Mouse (Mus musculus): Measurements from ENCODE around the gene Zfp503. TPM values are rescaled to one million over a fixed set of nuclear protein-coding genes. Genes with fewer than 3 reads are reported as not detected.

Zfp503 gene
- polyA plus RNA-seq, 1 experiment, result 5.4 TPM

DNA sequence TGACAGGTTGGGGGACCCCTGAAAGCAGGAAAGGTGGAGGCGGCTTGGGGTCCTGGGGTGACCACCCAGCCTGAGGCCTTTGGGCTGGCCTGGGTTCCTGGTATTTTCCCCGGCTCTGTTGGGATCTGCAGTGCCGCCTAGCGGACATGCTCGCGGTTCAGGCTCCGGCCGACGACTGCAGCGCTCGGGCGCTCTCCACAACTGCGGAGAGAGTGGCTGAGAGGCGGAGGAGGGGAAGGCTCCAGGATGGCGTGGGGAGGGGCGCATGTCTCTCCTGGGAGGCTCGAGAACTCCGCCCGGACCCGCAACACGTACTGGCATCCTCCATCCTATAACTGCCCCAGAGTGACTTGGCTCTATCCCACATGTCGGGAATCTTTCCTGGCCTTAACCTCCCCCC, 7.9 kb downstream of the Zfp503 start:
- Histone ChIP-seq H3K27me3 (ENCODE audit: control insufficient read depth, insufficient read depth, insufficient read length) (no peaks in the 10 kb centered on the region), H3K36me3 (ENCODE audit: control insufficient read depth, insufficient read depth) (no peaks in the 10 kb centered on the region), H3K4me2 (ENCODE audit: low read depth) (no peak overlapping the region), H3K79me2 (ENCODE audit: control insufficient read depth, insufficient read depth) (peaks cover 3% of the 10 kb centered on the region), H3K4me3 (no peak overlapping the region), H3ac (ENCODE audit: control insufficient read depth, insufficient read length) (no peak overlapping the region)
- no peak for TF ChIP-seq MAX (IDR thresholded peaks at IDR 0.05; ENCODE audit: low read depth)
- TF ChIP-seq POLR2A (IDR thresholded peaks at IDR 0.05; ENCODE audit: insufficient read length, low read depth), result no peak
- TF ChIP-seq CEBPB (IDR thresholded peaks at IDR 0.05; ENCODE audit: insufficient read depth, poor library complexity, severe bottlenecking), result no peak

- no peak overlapping the region for H3K4me3 ChIP-seq
- TF ChIP-seq TCF3 (IDR thresholded peaks at IDR 0.05; ENCODE audit: insufficient read length, low read depth) (no peak), POLR2A (IDR thresholded peaks at IDR 0.05; ENCODE audit: insufficient read length, low read depth) (no peak), MAX (IDR thresholded peaks at IDR 0.05; ENCODE audit: low read depth) (no peak), POLR2AphosphoS2 (IDR thresholded peaks at IDR 0.05; ENCODE audit: insufficient read length, low read depth) (no peak), USF1 (IDR thresholded peaks at IDR 0.05; ENCODE audit: low read depth) (no peak), REST (IDR thresholded peaks at IDR 0.05; ENCODE audit: insufficient read depth, insufficient read length) (no peak), MYOG (IDR thresholded peaks at IDR 0.05; ENCODE audit: control insufficient read depth in 1 of 3, insufficient read depth in 1 of 3, insufficient read length in 2 of 3, low read depth in 2 of 3) (no peak), MYOD1 (IDR thresholded peaks at IDR 0.05; ENCODE audit: control insufficient read depth in 1 of 3, insufficient read length in 2 of 3, low read depth in 2 of 3) (no peak), TCF12 (IDR thresholded peaks at IDR 0.05; ENCODE audit: insufficient read depth, poor library complexity, severe bottlenecking) (no peak), E2F4 (IDR thresholded peaks at IDR 0.05; ENCODE audit: insufficient read depth) (no peak), CEBPB (IDR thresholded peaks at IDR 0.05; ENCODE audit: insufficient read depth, poor library complexity, severe bottlenecking) (no peak), SRF (IDR thresholded peaks at IDR 0.05; ENCODE audit: control insufficient read depth, insufficient read length, low read depth) (no peak)
- peaks cover 7% of the 10 kb centered on the region for H3K27me3 ChIP-seq (ENCODE audit: control insufficient read depth, insufficient read depth, insufficient read length)
- no peaks in the 10 kb centered on the region for H3K36me3 ChIP-seq (ENCODE audit: control insufficient read depth, insufficient read depth)
- no peak overlapping the region for H3K4me2 ChIP-seq (ENCODE audit: low read depth)
- no peaks in the 10 kb centered on the region for H3K79me2 ChIP-seq (ENCODE audit: control insufficient read depth, insufficient read depth)
- H3ac ChIP-seq (ENCODE audit: control insufficient read depth, insufficient read length), result no peak overlapping the region
These were observed 20.4 kb downstream of the Zfp503 start for GRCm38 (mm10) chr14:21968978-21969377.

GRCm38 (mm10) chr14:21967375-21968010, 21.9 kb downstream of the Zfp503 start:
- Histone ChIP-seq H3K27me3 (ENCODE audit: control insufficient read depth, insufficient read depth, insufficient read length) (peaks cover 7% of the 10 kb centered on the region), H3K79me2 (ENCODE audit: control insufficient read depth, insufficient read depth) (no peaks in the 10 kb centered on the region), H3K36me3 (ENCODE audit: control insufficient read depth, insufficient read depth) (no peaks in the 10 kb centered on the region), H3K4me2 (ENCODE audit: low read depth) (no peak overlapping the region), H3K4me3 (no peak overlapping the region), H3ac (ENCODE audit: control insufficient read depth, insufficient read length) (no peak overlapping the region)
- TF ChIP-seq TCF12 (IDR thresholded peaks at IDR 0.05; ENCODE audit: insufficient read depth, poor library complexity, severe bottlenecking) (no peak), REST (IDR thresholded peaks at IDR 0.05; ENCODE audit: insufficient read depth, insufficient read length) (no peak), POLR2A (IDR thresholded peaks at IDR 0.05; ENCODE audit: insufficient read length, low read depth) (no peak), USF1 (IDR thresholded peaks at IDR 0.05; ENCODE audit: low read depth) (no peak), MYOG (IDR thresholded peaks at IDR 0.05; ENCODE audit: control insufficient read depth in 1 of 3, insufficient read depth in 1 of 3, insufficient read length in 2 of 3, low read depth in 2 of 3) (no peak), POLR2AphosphoS2 (IDR thresholded peaks at IDR 0.05; ENCODE audit: insufficient read length, low read depth) (no peak), MAX (IDR thresholded peaks at IDR 0.05; ENCODE audit: low read depth) (no peak), CEBPB (IDR thresholded peaks at IDR 0.05; ENCODE audit: insufficient read depth, poor library complexity, severe bottlenecking) (no peak), MYOD1 (IDR thresholded peaks at IDR 0.05; ENCODE audit: control insufficient read depth in 1 of 3, insufficient read length in 2 of 3, low read depth in 2 of 3) (no peak), SRF (IDR thresholded peaks at IDR 0.05; ENCODE audit: control insufficient read depth, insufficient read length, low read depth) (no peak), E2F4 (IDR thresholded peaks at IDR 0.05; ENCODE audit: insufficient read depth) (no peak), TCF3 (IDR thresholded peaks at IDR 0.05; ENCODE audit: insufficient read length, low read depth) (no peak)

DNA sequence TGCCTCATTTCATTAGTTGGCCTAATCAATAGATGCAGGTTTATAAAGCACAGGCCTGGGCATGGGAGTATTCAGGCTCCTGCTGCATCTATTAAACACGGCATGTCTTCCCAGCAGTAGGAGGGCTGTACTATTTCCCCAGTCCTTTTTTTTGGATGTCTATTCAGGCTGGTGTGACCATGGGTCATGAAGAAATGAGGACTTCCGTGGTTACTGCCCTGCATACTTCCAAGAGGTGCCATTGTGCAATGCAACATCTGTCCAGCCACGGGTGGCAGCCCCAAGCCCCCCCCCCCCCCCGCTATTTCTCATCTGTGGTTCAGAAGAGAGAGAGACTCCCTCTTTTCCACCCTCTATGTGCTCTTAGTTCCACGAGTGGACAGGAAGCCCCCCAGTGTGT, 23.1 kb downstream of the Zfp503 start:
- Histone ChIP-seq H3K4me3 (no peak overlapping the region), H3K4me2 (ENCODE audit: low read depth) (no peak overlapping the region), H3K79me2 (ENCODE audit: control insufficient read depth, insufficient read depth) (no peaks in the 10 kb centered on the region), H3K27me3 (ENCODE audit: control insufficient read depth, insufficient read depth, insufficient read length) (peaks cover 7% of the 10 kb centered on the region), H3ac (ENCODE audit: control insufficient read depth, insufficient read length) (no peak overlapping the region), H3K36me3 (ENCODE audit: control insufficient read depth, insufficient read depth) (no peaks in the 10 kb centered on the region)
- no peak for TF ChIP-seq SRF (IDR thresholded peaks at IDR 0.05; ENCODE audit: control insufficient read depth, insufficient read length, low read depth)
- no peak for TF ChIP-seq REST (IDR thresholded peaks at IDR 0.05; ENCODE audit: insufficient read depth, insufficient read length)
- TF ChIP-seq MYOD1 (IDR thresholded peaks at IDR 0.05; ENCODE audit: control insufficient read depth in 1 of 3, insufficient read length in 2 of 3, low read depth in 2 of 3), result no peak
- no peak for TF ChIP-seq TCF3 (IDR thresholded peaks at IDR 0.05; ENCODE audit: insufficient read length, low read depth)
- TF ChIP-seq MYOG (IDR thresholded peaks at IDR 0.05; ENCODE audit: control insufficient read depth in 1 of 3, insufficient read depth in 1 of 3, insufficient read length in 2 of 3, low read depth in 2 of 3), result no peak
- TF ChIP-seq POLR2A (IDR thresholded peaks at IDR 0.05; ENCODE audit: insufficient read length, low read depth), result no peak
- TF ChIP-seq USF1 (IDR thresholded peaks at IDR 0.05; ENCODE audit: low read depth), result no peak
- no peak for TF ChIP-seq TCF12 (IDR thresholded peaks at IDR 0.05; ENCODE audit: insufficient read depth, poor library complexity, severe bottlenecking)
- no peak for TF ChIP-seq POLR2AphosphoS2 (IDR thresholded peaks at IDR 0.05; ENCODE audit: insufficient read length, low read depth)
- no peak for TF ChIP-seq MAX (IDR thresholded peaks at IDR 0.05; ENCODE audit: low read depth)
- no peak for TF ChIP-seq E2F4 (IDR thresholded peaks at IDR 0.05; ENCODE audit: insufficient read depth)
- no peak for TF ChIP-seq CEBPB (IDR thresholded peaks at IDR 0.05; ENCODE audit: insufficient read depth, poor library complexity, severe bottlenecking)
